Comparison of ENCODE assay signal across 8 mouse cellular contexts in the genomic region with DNA sequence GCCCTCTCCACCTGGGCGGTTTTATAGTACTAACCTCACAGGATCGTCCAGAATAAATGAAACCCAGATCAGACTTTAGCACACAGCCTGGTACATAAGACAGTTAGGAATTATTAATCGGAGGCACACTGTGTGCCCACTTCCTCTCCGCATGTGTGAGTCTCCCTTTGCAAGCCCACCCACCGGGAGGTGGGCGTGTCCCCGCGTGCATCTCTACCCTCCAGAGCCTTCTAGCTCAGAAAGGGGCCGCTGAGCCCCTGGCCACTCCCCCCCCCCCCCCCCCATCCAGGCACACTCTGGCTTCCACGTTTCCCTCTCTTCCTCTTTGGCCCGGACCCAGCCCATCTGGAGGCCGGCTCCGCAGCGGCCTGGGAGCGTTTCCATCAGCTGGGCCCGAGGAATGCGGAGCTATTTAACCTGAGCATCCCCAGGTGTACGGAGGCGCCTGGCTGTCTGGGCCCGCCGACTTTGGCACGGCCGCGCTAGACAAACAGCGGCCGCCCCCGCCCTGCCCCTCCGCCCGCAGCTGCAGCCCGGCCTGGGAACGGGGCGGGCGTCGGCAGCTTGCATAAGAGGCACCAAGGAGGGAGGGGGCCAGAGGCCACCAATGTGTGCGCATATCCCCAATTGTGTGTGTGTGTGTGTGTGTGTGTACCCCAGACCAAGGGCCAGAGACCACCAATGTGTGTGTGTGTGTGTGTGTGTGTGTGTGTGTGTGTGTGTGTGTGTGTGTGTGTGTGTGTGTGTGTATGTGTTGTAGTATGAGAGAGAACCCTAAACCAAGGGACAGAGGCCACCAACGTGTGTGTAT. TPM values are rescaled to one million over a fixed set of nuclear protein-coding genes. Genes with fewer than 3 reads are reported as not detected.
A peak's percentile ranks its signal among the peaks of the same experiment; 100 is the strongest.
DNase-seq lines count a peak whose midpoint lies in the region; ATAC-seq and TF ChIP-seq lines count a peak whose summit lies in the region.

No protein-coding gene starts in this region.

- peak overlapping the region; percentile 77 for H3K27ac ChIP-seq in neural tube, embryonic 15.5 days (replicated peaks)

- peaks cover 23% of the 10 kb centered on the region for H3K4me1 ChIP-seq in lung, adult 2 months (ENCODE audit: control insufficient read depth, insufficient read depth, low read length)
- peaks cover 56% of the 10 kb centered on the region for H3K4me1 ChIP-seq in neural tube, embryonic 15.5 days

- TF ChIP-seq CTCF in lung, adult 2 months (IDR thresholded peaks at IDR 0.05; ENCODE audit: insufficient read depth, low read length): no peak

- peak overlapping the region; percentile 90 for H3K4me2 ChIP-seq in neural tube, embryonic 15.5 days

- TF ChIP-seq POLR2A in lung, adult 2 months (IDR thresholded peaks at IDR 0.05; ENCODE audit: borderline replicate concordance, extremely low read depth, low read depth, low read length): peak; percentile 47; the same call in 1 of the 2 replicates

- no peaks in the 10 kb centered on the region for H3K27me3 ChIP-seq in neural tube, embryonic 15.5 days (replicated peaks)

- no peaks in the 10 kb centered on the region for H3K9me3 ChIP-seq in neural tube, embryonic 15.5 days (replicated peaks)

- peak overlapping the region; percentile 57 for H3K4me3 ChIP-seq in lung, adult 2 months (replicated peaks; ENCODE audit: extremely low read depth, low read depth, low read length)
- H3K4me3 ChIP-seq in neural tube, embryonic 15.5 days (replicated peaks): peak overlapping the region; percentile 43

- DNase-seq in spleen, postnatal 36 days (ENCODE audit: low spot score in 2 of 2): peak; percentile 9 to 20
- DNase-seq in spleen, postnatal 14 days (ENCODE audit: low spot score in 2 of 2): no peak
- DNase-seq in embryo, embryonic 10.5 days (ENCODE audit: low spot score): peak; percentile 85
- peak; percentile 88 to 93 for DNase-seq in heart, adult 18-20 months
- DNase-seq in kidney, adult 18-20 months: peak; percentile 88
- DNase-seq in lung, adult 2 months: peak; percentile 73
- DNase-seq in urinary bladder, postnatal 4 days (ENCODE audit: low spot score in 2 of 2): peak; percentile 87

- peak; percentile 3; the same call in 1 of the 2 replicates for ATAC-seq in neural tube, embryonic 15.5 days (ENCODE audit: low FRiP score)

- H3K36me3 ChIP-seq in neural tube, embryonic 15.5 days: no peaks in the 10 kb centered on the region

- WGBS in lung, adult 2 months: 1% methylated on average over 34 of the region's 36 CpGs
- 2% methylated on average over 36 of the region's 36 CpGs for WGBS in neural tube, embryonic 15.5 days

- H3K9ac ChIP-seq in neural tube, embryonic 15.5 days (replicated peaks): peak overlapping the region; percentile 39

RNA-seq across cellular contexts. Expression of a gene that starts 3.2 kb away (rescaled TPM):
- total RNA-seq in heart, adult 18-20 months (2021): 10 to 100 TPM; 63.7 to 75.1 TPM
- polyA plus RNA-seq in lung, adult 2 months (2012; rRNA removed): 323 and 438 TPM in 2 replicates
- polyA plus RNA-seq in neural tube, embryonic 15.5 days (2015; fragmentation: Nextera tagmentation; extraction: Ambion mirVana): 57.5 and 59.1 TPM in 2 replicates

RNA-seq across cellular contexts. Expression of a gene that starts 14.7 kb away (rescaled TPM):
- 10 to 100 TPM; 11.9 to 15.2 TPM for total RNA-seq in heart, adult 18-20 months (2021)
- 84.7 and 90.1 TPM in 2 replicates for polyA plus RNA-seq in lung, adult 2 months (2012; rRNA removed)
- polyA plus RNA-seq in neural tube, embryonic 15.5 days (2015; fragmentation: Nextera tagmentation; extraction: Ambion mirVana): 4.8 and 7.6 TPM in 2 replicates

RNA-seq across cellular contexts. Expression of a gene that starts 52.4 kb away (rescaled TPM):
- 10 to 100 TPM; 15.8 to 16.4 TPM for total RNA-seq in heart, adult 18-20 months (2021)
- 2.9 and 3.8 TPM in 2 replicates for polyA plus RNA-seq in lung, adult 2 months (2012; rRNA removed)
- 33.9 and 41.5 TPM in 2 replicates for polyA plus RNA-seq in neural tube, embryonic 15.5 days (2015; fragmentation: Nextera tagmentation; extraction: Ambion mirVana)

Comparison
In these comparisons a context has a peak if more than half of its experiments do, and no peak if none do; other contexts are left out.
1. DNase-seq: peak in spleen, postnatal 36 days (2 of 2), embryo, embryonic 10.5 days (single experiment), heart, adult 18-20 months (2 of 2), kidney, adult 18-20 months (single experiment), lung, adult 2 months (single experiment) and urinary bladder, postnatal 4 days (2 of 2); none in spleen, postnatal 14 days (0 of 2).